Mouse (Mus musculus) splenic B cell, adult 2 months (primary cell): ENCODE results near the gene Kcnip1.

Source experiments
- DNase-seq: peaks from one replicate; pipeline ENCODE4 v3.0.0-alpha.2; 2011; ENCODE audit warnings: low read depth, low spot score
- H3K27me3 ChIP-seq: 2 replicates; pipeline ENCODE4 v1.6.1; 2012; ENCODE audit warnings: mild to moderate bottlenecking, low read length, moderate library complexity, mixed read lengths; ENCODE audit not compliant: control insufficient read depth, poor library complexity, insufficient read depth, severe bottlenecking
- H3K36me3 ChIP-seq: 2 replicates; pipeline ENCODE4 v1.6.1; 2012; ENCODE audit warnings: mild to moderate bottlenecking, low read length, moderate library complexity, mixed read lengths; ENCODE audit not compliant: control insufficient read depth, poor library complexity, insufficient read depth, severe bottlenecking

The Kcnip1 gene

DNA sequence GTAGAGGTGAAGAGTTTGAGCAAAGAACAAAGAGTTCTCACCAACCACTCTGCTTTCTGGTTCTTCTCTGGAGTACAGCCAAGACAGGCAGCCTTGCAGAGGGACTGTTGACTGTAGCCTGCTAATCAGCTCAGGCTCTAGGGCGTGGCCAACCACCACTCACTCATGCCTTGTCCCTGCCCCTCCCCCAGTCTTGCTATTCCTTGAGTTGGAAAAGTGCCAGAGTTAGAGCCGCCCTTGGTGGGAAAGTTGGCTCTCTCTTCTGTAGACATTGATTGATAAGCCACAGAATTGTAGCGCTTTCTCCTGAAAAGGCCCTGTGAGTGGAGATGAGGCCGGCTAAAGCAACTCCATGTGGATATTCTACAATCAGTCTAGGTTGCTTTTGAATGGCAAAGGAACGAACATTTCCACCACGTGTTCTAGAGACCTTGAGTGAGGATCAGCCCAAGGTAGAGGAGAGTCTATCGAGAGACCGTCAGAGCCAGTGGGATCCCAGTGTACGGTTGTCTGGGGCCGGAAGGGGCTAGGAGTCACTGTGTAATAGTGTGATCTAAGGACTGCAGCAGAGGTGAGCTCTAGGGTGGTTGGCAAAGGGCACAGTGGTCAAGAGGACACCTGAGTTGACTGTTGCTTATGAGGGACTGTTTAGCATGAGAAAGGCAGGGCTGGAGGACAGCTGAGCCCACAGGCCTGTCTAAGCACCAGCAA, 119.7 kb downstream of the Kcnip1 start:
- Histone ChIP-seq H3K36me3 (no peaks in the 10 kb centered on the region), H3K27me3 (no peaks in the 10 kb centered on the region)
- DNase-seq, result no peak

DNA sequence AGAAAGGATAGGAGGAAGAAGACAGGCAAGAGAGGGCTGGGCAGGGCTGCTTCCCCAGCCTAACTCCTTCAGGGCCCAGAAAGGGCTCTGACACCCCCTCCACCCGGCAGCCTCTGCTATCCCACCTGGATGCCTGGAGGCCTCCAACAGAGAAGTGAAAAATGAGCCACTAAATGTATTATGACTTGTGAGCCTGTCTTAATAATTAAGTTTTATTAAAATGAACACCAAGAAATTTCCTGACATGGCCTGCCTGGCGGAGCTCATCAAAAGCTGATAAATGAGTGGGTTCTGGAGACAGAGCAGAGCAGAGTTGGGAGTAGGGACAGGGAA, 120.3 kb downstream of the Kcnip1 start:
- H3K27me3 ChIP-seq, result no peaks in the 10 kb centered on the region
- H3K36me3 ChIP-seq, result no peaks in the 10 kb centered on the region
- DNase-seq, result no peak

DNA sequence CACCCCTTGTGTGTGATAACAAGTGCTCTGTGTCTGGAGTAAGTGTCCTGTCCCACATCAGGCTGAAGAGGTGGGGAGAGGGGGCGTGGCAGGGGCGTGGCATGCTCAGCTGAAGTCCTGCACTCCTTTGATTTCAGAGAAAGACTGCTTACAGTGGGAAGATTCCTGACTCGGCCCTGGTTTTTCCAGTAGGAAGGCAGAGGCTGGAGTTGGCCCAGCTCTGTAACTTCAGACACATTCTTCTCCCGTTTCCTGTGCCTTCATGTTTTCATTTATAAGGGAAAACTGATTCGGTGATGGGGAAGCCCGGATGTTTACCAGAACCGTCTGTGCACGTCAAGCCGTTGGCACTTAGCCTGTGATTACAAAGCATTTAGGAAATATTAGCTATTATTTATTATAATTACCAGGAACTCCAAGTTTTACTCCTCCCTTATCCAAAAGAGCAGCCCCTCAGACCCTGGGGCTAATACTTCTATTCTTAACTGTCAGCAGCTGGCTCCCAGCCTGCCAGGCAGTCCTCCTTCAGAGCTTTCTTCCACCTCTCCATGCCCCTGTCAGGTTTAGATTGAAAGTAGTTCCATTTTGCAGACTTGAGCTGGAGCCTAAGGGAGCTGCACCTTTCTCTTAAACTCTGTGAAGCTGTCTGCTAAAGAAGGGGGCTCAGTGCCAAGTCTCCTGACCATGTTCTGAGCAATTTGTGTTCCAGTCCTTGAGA, 120.8 kb downstream of the Kcnip1 start:
- Histone ChIP-seq H3K36me3 (no peaks in the 10 kb centered on the region), H3K27me3 (no peaks in the 10 kb centered on the region)
- no peak for DNase-seq

DNA sequence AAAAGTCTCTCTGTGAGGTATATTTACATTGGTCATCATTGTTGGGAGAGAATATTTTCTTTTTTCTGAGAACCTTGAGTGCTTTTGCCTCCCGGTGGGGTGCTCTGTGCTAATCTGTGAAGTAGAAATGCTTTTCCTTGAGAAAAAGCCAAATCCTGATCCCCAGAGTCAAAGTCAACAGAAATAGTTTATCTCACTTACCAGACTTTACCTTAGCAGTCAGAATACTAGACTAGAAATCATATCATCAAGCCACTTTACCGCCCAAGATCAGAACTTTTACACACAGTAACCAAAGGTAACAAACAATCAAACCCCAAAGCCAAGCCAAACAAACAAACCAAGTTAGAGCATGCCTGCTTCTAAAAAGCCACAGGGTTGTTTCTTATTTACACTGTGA, 122.7 kb downstream of the Kcnip1 start:
- no peak for DNase-seq
- Histone ChIP-seq H3K36me3 (no peaks in the 10 kb centered on the region), H3K27me3 (no peaks in the 10 kb centered on the region)

DNA sequence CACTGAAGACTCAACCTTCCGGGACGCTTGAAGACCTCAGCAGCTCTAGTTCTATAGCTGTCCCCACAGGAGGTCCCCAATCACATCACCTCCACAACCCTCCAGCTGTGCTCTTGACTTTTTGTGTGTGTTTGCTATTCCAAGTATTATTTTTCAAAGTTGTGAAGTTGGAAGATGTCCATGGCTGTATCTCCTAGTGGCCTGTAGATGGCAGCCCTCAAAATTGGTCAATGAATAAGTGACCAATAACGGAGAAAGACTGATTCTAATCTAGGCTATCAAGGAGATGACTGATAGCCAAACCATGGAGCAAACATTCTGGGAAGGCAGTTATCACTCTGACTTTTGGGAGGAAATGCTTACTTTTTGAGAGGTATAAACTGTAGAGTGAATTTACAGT, 123.4 kb downstream of the Kcnip1 start:
- DNase-seq, result no peak
- H3K36me3 ChIP-seq, result no peaks in the 10 kb centered on the region
- H3K27me3 ChIP-seq, result no peaks in the 10 kb centered on the region

DNA sequence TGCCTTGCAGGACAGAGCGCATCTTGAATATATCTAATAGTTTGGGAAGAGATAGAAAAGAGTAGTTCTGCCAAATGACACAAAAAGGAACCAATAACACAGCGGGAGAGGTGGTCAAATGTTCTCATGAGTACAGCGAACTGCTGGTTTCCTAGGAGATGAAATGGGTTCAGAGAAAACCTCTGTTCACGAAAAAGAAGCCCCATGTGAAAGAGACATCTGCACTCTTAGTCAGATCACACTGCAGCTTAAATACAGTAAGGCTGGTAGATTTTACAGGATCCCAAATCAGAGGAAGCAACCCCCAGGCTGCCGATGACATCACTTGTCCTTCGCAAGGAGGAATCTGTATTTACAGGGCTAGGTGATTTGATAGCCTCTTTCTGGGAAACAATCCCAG, 126.2 kb downstream of the Kcnip1 start:
- DNase-seq, result no peak
- no peaks in the 10 kb centered on the region for H3K27me3 ChIP-seq
- no peaks in the 10 kb centered on the region for H3K36me3 ChIP-seq

DNA sequence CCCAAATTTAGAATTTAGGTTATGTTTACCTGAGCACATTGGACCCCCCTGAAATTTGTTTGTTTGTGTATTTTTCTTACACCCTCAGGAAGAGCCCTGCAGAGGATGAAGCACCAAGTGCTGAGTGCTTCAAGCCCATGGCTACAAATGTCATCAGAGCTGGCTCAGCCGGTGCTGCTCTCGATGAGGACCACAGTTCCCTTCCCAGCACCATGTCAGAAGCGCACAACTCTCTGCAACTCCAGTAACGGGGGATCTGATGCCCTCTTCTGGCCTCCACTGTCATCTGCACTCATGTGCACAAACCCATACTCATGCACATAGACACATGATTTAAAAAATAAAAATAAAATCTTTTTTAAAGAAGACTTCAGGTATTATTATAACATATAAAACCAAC, 128.7 kb downstream of the Kcnip1 start:
- H3K27me3 ChIP-seq, result no peaks in the 10 kb centered on the region
- no peaks in the 10 kb centered on the region for H3K36me3 ChIP-seq
- DNase-seq, result no peak

DNA sequence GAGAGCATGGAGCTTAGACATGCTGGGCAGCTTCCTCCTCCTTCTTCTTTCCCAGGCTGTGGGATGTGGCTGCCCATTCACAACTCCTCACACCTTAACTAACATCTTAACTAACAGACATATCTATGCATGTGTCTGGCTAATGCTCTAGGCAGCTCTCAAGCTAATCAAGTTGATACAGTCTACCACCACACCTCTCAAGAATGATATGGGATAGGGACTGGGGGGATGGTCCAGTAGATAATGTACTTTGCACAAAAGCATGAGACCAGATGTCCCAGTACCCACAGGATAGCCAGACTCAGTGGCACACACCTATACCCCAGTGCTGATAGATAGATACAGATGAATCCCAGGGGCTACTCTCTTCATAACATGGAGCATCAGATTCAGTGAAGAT, 131.1 kb downstream of the Kcnip1 start:
- no peak for DNase-seq
- no peaks in the 10 kb centered on the region for H3K27me3 ChIP-seq
- no peaks in the 10 kb centered on the region for H3K36me3 ChIP-seq

DNA sequence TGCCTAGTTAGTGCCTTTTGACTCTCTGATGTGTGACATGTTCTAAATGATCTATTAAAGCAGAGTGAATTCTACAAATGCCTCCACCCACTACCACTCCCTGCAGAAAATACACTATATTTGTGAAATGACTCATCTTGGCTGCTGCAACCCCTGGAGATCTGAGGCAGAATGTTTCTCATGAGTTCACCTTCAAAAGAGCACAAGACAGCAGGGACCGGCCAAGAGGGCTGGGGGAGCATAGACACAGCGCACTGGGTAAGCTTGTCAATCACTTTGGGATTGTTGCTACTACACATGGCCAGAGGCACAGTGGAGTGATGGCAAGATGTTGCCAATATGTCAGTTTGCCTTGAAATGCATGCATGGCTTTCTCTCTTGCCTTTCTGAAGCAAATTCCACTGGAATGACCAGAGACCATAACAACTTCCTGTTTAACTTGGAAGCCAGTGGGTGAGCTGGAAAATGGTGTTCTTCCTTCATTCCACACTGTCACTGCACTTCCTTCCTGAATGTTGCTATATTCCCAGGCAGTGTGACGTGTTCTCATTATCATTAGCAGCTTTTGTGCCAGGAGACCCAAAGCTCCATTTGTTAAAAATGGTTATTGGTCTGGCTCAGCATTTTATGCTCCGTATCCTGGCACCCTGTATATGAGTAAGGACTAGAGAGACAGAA, 131.9 kb downstream of the Kcnip1 start:
- H3K27me3 ChIP-seq, result no peaks in the 10 kb centered on the region
- no peaks in the 10 kb centered on the region for H3K36me3 ChIP-seq
- no peak for DNase-seq

DNA sequence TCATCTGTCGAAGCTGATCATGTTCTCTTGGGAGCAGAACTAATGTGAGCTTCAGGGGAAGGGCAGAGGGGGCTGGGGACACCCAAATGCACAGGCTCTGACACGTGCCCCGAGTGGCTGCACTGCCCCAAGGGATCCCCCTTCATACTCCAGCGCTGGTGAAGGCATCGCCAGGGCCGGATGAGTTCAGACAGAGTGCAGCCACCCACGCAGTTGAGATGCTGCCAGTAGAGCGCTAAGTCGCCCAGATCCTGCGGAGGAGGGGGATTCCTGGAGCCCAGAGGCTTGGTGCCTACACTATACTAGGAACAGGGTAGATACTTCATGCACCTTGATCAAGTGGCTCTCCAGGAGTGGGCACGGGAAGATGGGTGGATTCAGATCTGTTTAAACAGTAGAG, 143.3 kb downstream of the Kcnip1 start:
- DNase-seq, result no peak
- Histone ChIP-seq H3K27me3 (no peaks in the 10 kb centered on the region), H3K36me3 (no peaks in the 10 kb centered on the region)

DNA sequence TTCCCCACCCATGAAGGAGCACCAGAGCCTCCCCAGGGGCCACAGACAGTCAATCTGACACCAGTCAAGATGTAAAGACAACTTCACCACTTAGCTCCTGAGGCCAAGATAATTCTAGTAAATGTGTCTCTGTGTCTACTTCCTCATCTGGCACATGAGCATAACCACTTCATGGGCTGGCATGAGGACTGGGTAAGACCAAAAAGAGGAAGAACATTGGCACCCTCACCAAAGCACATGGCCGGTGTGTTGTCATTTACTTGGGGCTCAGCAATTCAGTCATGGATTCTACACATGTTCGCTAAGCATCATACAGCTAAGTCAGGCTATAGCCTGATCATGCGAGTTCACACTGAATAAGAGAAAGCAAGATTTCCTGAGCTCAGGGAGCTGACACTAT, 144.3 kb downstream of the Kcnip1 start:
- H3K27me3 ChIP-seq, result no peaks in the 10 kb centered on the region
- DNase-seq, result no peak
- H3K36me3 ChIP-seq, result no peaks in the 10 kb centered on the region

DNA sequence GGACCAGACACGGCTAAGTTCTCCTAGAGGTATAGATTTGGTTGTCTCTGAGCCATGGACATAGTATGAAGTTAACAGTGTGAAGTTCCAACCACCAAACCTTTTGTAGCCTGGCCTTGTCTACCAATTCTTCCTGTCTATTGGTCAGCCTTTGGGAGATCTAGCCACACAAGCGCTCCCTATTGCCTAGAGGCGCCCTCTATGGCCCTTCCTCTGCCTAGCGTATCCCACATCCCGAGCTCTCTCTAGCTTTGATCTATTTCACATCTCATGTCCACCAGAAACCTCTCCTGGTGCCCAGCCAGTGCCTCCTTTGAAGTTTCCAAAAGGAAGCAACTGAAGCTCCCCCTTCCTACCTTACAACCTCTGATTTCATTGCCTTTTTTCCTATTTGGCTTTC, 147.0 kb downstream of the Kcnip1 start:
- Histone ChIP-seq H3K27me3 (no peaks in the 10 kb centered on the region; the same call in 1 of the 2 replicates), H3K36me3 (no peaks in the 10 kb centered on the region)
- no peak for DNase-seq

DNA sequence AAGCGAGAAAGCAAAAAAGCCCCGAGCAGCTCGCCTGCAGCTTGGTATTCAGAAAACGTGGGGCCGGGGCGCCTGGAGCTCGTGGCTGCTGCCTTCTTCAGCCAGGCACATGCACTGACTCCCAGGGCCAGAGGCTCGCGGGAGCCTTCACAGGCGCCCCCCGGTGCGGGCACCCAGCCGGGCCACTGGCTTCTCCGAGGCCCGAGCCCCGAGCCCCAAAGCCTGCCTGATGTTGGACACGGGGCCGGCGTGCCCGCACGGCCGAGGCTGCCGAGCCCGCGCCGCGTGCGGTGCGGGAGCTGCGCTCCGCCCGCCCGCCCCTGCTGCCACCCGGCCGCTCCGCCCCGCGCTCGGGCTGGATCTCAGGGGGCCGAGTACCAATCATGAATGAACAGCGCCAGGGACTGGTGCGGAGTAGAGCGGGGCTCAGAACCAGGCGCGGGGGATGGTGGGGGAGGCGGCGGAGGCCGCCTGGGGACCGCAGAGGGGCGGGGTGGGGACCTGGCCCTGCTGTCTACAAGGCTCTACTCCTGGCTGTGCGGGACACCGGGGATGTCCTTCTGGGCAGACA, 149.6 kb downstream of the Kcnip1 start:
- Histone ChIP-seq H3K27me3 (no peaks in the 10 kb centered on the region; the same call in 1 of the 2 replicates), H3K36me3 (no peaks in the 10 kb centered on the region)
- DNase-seq, result no peak

DNA sequence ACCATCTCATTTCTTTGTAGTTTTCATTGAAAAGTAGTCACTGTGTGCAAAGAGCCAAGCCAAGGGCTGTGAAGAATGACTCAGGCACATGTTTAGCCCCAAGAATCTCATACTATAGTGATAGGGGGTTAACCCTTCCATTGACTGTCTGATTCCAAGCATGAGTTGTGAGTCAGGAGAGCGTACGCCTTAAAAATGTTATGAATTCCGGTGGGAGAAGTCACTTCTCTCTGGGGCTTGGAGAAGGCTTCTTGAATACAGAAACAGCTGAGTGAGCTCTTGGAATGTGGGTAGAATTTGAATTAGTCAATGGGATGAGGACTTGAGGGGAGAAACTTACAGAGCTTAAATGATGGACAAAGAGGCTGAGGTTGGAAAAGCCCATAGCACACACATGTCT, 153.9 kb downstream of the Kcnip1 start:
- DNase-seq, result no peak
- Histone ChIP-seq H3K27me3 (no peaks in the 10 kb centered on the region; the same call in 1 of the 2 replicates), H3K36me3 (no peaks in the 10 kb centered on the region)

DNA sequence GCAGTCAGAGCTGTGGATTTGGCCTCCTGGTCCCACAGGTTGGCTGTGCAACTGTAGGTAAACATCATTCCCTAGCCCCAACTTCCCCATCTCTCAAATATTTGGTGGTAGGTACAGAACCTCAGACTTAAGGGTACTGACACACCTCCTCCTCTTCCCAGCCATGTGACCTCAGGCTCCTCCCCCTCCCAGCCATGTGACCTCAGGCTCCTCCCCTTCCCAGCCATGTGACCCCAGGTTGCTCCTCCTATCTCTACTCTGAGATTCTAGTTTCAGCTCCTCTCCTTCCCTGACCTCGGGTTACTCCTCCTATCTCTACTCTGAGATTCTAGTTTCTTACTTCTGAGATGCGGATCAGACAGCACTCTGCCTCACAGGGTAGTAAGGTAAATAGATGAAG, 163.2 kb downstream of the Kcnip1 start:
- Histone ChIP-seq H3K36me3 (no peaks in the 10 kb centered on the region), H3K27me3 (no peaks in the 10 kb centered on the region)
- no peak for DNase-seq
